ENCODE assay signal across 27 mouse cellular contexts in the genomic region with DNA sequence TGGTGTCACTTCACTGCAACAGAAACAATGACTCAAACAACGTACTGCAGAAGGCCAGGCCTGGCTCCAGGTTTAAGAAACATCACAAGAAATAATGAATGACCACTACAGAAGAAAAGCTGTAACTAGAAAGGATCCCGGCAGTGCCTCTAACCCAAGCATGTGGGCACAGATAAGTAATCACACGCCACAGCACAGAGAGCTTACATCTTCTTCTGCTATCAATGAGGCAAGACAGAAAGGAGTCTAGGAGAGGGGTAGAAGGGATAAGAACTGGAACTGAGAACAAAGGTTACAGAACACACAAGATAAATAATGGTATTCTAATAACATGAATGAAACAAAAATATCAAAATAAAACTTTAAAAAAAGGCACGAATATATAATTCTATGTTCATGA. TPM values are rescaled to one million over a fixed set of nuclear protein-coding genes. Genes with fewer than 3 reads are reported as not detected.
DNase-seq lines count a peak whose midpoint lies in the region; ATAC-seq lines count a peak whose summit lies in the region.
"Had no signal": no experiment of that assay in that cellular context is flagged by ENCODE, and none has a peak within 500 bp of the region (broad histone marks: within the 10 kb centered on the region; RNA-seq: fewer than 3 reads in every experiment).

No protein-coding gene starts in this region.

- no peak overlapping the region for H3K9ac ChIP-seq in liver, embryonic 11.5 days (ENCODE audit: low read depth, low read length)
- H3K9ac ChIP-seq in liver, embryonic 15.5 days: no peak overlapping the region
- H3K9ac ChIP-seq in forebrain, embryonic 16.5 days (replicated peaks; ENCODE audit: low read depth, low read length): no peak overlapping the region
- H3K9ac ChIP-seq: forebrain, embryonic 15.5 days; heart, embryonic 12.5 days; hindbrain, embryonic 15.5 days had no signal

- no peaks in the 10 kb centered on the region for H3K27me3 ChIP-seq in liver, embryonic 11.5 days (replicated peaks; ENCODE audit: control insufficient read depth, insufficient read depth, low read length)
- no peaks in the 10 kb centered on the region for H3K27me3 ChIP-seq in liver, embryonic 15.5 days
- H3K27me3 ChIP-seq in forebrain, embryonic 16.5 days (replicated peaks; ENCODE audit: control insufficient read depth, insufficient read depth, low read length): no peaks in the 10 kb centered on the region
- H3K27me3 ChIP-seq: forebrain, embryonic 15.5 days; heart, embryonic 12.5 days; hindbrain, embryonic 15.5 days had no signal

- WGBS in liver, embryonic 11.5 days: 57% methylated on average over 4 of the region's 4 CpGs
- 30% methylated on average over 4 of the region's 4 CpGs for WGBS in liver, embryonic 15.5 days (ENCODE audit: insufficient replicate concordance)
- 88% methylated on average over 4 of the region's 4 CpGs for WGBS in forebrain, embryonic 16.5 days

- no peak for DNase-seq in liver, embryonic 11.5 days (ENCODE audit: low spot score)
- DNase-seq in heart, adult 8-10 months (ENCODE audit: low spot score): no peak
- DNase-seq in thymus, adult 18-20 months: no peak
- DNase-seq in lung, postnatal 4 days: no peak
- DNase-seq: adrenal gland, adult 8-10 months; adrenal gland, postnatal 36 days; cerebellum, adult 11-12 months; cerebellum, adult 9-10 months; cerebellum, postnatal 25 days; gastrocnemius, postnatal 14 days; heart, adult 2 months had no signal

- H3K36me3 ChIP-seq in liver, embryonic 11.5 days (ENCODE audit: control insufficient read depth, insufficient read depth, low read length): peaks cover 10% of the 10 kb centered on the region
- peaks cover 33% of the 10 kb centered on the region for H3K36me3 ChIP-seq in liver, embryonic 15.5 days (replicated peaks)
- no peaks in the 10 kb centered on the region for H3K36me3 ChIP-seq in forebrain, embryonic 16.5 days (ENCODE audit: control insufficient read depth, insufficient read depth)

- peak; percentile 45; the same call in 1 of the 2 replicates for ATAC-seq in common myeloid progenitor, adult 5-6 weeks (replicated peaks; ENCODE audit: low read depth, poor library complexity, severe bottlenecking)
- ATAC-seq in liver, embryonic 11.5 days (replicated peaks; ENCODE audit: low FRiP score): peak; percentile 97
- ATAC-seq in liver, embryonic 15.5 days (ENCODE audit: insufficient read depth): peak; percentile 92
- peak; percentile 93 for ATAC-seq in megakaryocyte-erythroid progenitor cell, adult 5-6 weeks (replicated peaks; ENCODE audit: low FRiP score, low TSS enrichment, poor library complexity, severe bottlenecking)
- no peak for ATAC-seq in forebrain, embryonic 16.5 days
- ATAC-seq: forebrain, embryonic 15.5 days had no signal

- no peaks in the 10 kb centered on the region; the same call in 1 of the 2 replicates for H3K4me1 ChIP-seq in liver, embryonic 11.5 days (replicated peaks; ENCODE audit: control insufficient read depth, insufficient read depth, low read length)
- H3K4me1 ChIP-seq in liver, embryonic 15.5 days (replicated peaks): peaks cover 23% of the 10 kb centered on the region
- no peaks in the 10 kb centered on the region; the same call in 1 of the 2 replicates for H3K4me1 ChIP-seq in forebrain, embryonic 16.5 days (replicated peaks; ENCODE audit: control insufficient read depth, insufficient read depth, low read length)
- H3K4me1 ChIP-seq: forebrain, embryonic 15.5 days; hindbrain, embryonic 15.5 days had no signal

- H3K27ac ChIP-seq in liver, embryonic 11.5 days (ENCODE audit: low read depth, low read length): no peak overlapping the region
- H3K27ac ChIP-seq in liver, embryonic 15.5 days (replicated peaks): 0 out of 2 replicates have a peak overlapping the region, but pooled peaks have one; percentile 31
- no peak overlapping the region for H3K27ac ChIP-seq in forebrain, embryonic 16.5 days (ENCODE audit: low read length)
- H3K27ac ChIP-seq: forebrain, embryonic 15.5 days; heart, adult 2 months; hindbrain, embryonic 15.5 days had no signal

- no peak overlapping the region for H3K4me3 ChIP-seq in liver, embryonic 11.5 days (ENCODE audit: low read depth, low read length)
- no peak overlapping the region for H3K4me3 ChIP-seq in liver, embryonic 15.5 days (replicated peaks)
- H3K4me3 ChIP-seq in forebrain, embryonic 16.5 days (replicated peaks; ENCODE audit: low read length): no peak overlapping the region
- H3K4me3 ChIP-seq: erythroblast, embryonic 14.5 days; forebrain, embryonic 15.5 days; heart, adult 2 months; heart, embryonic 12.5 days; hindbrain, embryonic 15.5 days had no signal

- H3K4me2 ChIP-seq in liver, embryonic 11.5 days: peak overlapping the region; percentile 18; the same call in 1 of the 2 replicates
- H3K4me2 ChIP-seq in liver, embryonic 15.5 days: peak overlapping the region; percentile 43
- H3K4me2 ChIP-seq in forebrain, embryonic 16.5 days (ENCODE audit: low read length): no peak overlapping the region
- H3K4me2 ChIP-seq: forebrain, embryonic 15.5 days; heart, embryonic 12.5 days; hindbrain, embryonic 15.5 days had no signal

- H3K9me3 ChIP-seq in liver, embryonic 11.5 days (ENCODE audit: control insufficient read depth, low read length): no peaks in the 10 kb centered on the region
- H3K9me3 ChIP-seq in liver, embryonic 15.5 days (replicated peaks): no peaks in the 10 kb centered on the region
- no peaks in the 10 kb centered on the region for H3K9me3 ChIP-seq in forebrain, embryonic 16.5 days (ENCODE audit: control insufficient read depth, low read length)
- H3K9me3 ChIP-seq: forebrain, embryonic 15.5 days; hindbrain, embryonic 15.5 days had no signal

RNA-seq across cellular contexts. Expression of gene Zfp644, which starts 32.2 kb away (rescaled TPM):
- 98.8 and 105 TPM in 2 replicates for total RNA-seq in common myeloid progenitor, adult 5-6 weeks (2017)
- polyA plus RNA-seq in liver, embryonic 11.5 days (2014; fragmentation: Nextera tagmentation; extraction: Ambion mirVana): 36.6 and 44.4 TPM in 2 replicates
- polyA plus RNA-seq in liver, embryonic 15.5 days (2015; fragmentation: Nextera tagmentation; extraction: Ambion mirVana): 16.5 and 16.7 TPM in 2 replicates
- 96.0 and 98.1 TPM in 2 replicates for total RNA-seq in megakaryocyte-erythroid progenitor cell, adult 5-6 weeks (2014; fragmentation: Nextera tagmentation)
- total RNA-seq in megakaryocyte-erythroid progenitor cell, adult 5-6 weeks (2017): 75.3 and 86.9 TPM in 2 replicates
- 10 to 100 TPM; 51.8 to 59.0 (median 58.6) TPM for total RNA-seq in heart, adult 8-10 months (2022)
- polyA plus RNA-seq in forebrain, embryonic 16.5 days (2015; fragmentation: Nextera tagmentation; extraction: Ambion mirVana): 79.1 and 85.8 TPM in 2 replicates

RNA-seq across cellular contexts. Expression of gene Gm17304, which starts 56.0 kb away (rescaled TPM):
- total RNA-seq in common myeloid progenitor, adult 5-6 weeks (2017): not detected in 2 replicates
- polyA plus RNA-seq in liver, embryonic 11.5 days (2014; fragmentation: Nextera tagmentation; extraction: Ambion mirVana): not detected in 2 replicates
- not detected in 2 replicates for polyA plus RNA-seq in liver, embryonic 15.5 days (2015; fragmentation: Nextera tagmentation; extraction: Ambion mirVana)
- not detected in 2 replicates for total RNA-seq in megakaryocyte-erythroid progenitor cell, adult 5-6 weeks (2014; fragmentation: Nextera tagmentation)
- total RNA-seq in megakaryocyte-erythroid progenitor cell, adult 5-6 weeks (2017): not detected in 2 replicates
- not detected for total RNA-seq in heart, adult 8-10 months (2022)
- not detected in 2 replicates for polyA plus RNA-seq in forebrain, embryonic 16.5 days (2015; fragmentation: Nextera tagmentation; extraction: Ambion mirVana)
- total RNA-seq: adrenal gland, adult 8-10 months; adrenal gland, postnatal 36 days; ES-E14; gastrocnemius, postnatal 14 days; heart, adult 2 months; heart, postnatal 25 days had no signal
- polyA plus RNA-seq: embryonic facial prominence, embryonic 14.5 days; erythroblast, embryonic 14.5 days; forebrain, embryonic 11.5 days; forebrain, embryonic 15.5 days; frontal cortex, adult 2 months; gonadal fat pad, adult 2 months; heart, adult 2 months; heart, embryonic 12.5 days; heart, embryonic 16.5 days; hindbrain, embryonic 11.5 days; hindbrain, embryonic 15.5 days had no signal
